Comparison of ENCODE assay signal across 33 mouse cellular contexts in genomic region chr15:68391737-68392136, GRCm38 (mm10).
DNase-seq lines count a peak whose midpoint lies in the region; ATAC-seq and TF ChIP-seq lines count a peak whose summit lies in the region.
"Had no signal": no experiment of that assay in that cellular context is flagged by ENCODE, and none has a peak within 500 bp of the region (broad histone marks: within the 10 kb centered on the region; RNA-seq: fewer than 3 reads in every experiment).

No protein-coding gene starts in this region.

- peaks cover 7% of the 10 kb centered on the region; the same call in 1 of the 2 replicates for H3K4me1 ChIP-seq in kidney, embryonic 16.5 days (ENCODE audit: insufficient read depth, low read length)
- H3K4me1 ChIP-seq in kidney, embryonic 14.5 days (ENCODE audit: control insufficient read depth, insufficient read depth, low read length) = no peaks in the 10 kb centered on the region
- no peaks in the 10 kb centered on the region for H3K4me1 ChIP-seq in lung, embryonic 15.5 days
- H3K4me1 ChIP-seq in intestine, postnatal 0 days (replicated peaks; ENCODE audit: control insufficient read depth, insufficient read depth, low read length) = no peaks in the 10 kb centered on the region
- H3K4me1 ChIP-seq: embryonic facial prominence, embryonic 12.5 days; forebrain, embryonic 10.5 days; forebrain, embryonic 15.5 days; midbrain, embryonic 13.5 days; neural tube, embryonic 13.5 days had no signal

- 39% methylated on average over 1 of the region's 1 CpGs for WGBS in kidney, embryonic 16.5 days
- WGBS in kidney, embryonic 14.5 days = 41% methylated on average over 1 of the region's 1 CpGs
- WGBS in lung, embryonic 15.5 days = 41% methylated on average over 1 of the region's 1 CpGs
- 36% methylated on average over 1 of the region's 1 CpGs for WGBS in intestine, postnatal 0 days

- peak overlapping the region; percentile 15; the same call in 1 of the 2 replicates for H3K27ac ChIP-seq in kidney, embryonic 16.5 days (ENCODE audit: low read length)
- no peak overlapping the region for H3K27ac ChIP-seq in kidney, embryonic 14.5 days (ENCODE audit: low read depth, low read length)
- H3K27ac ChIP-seq in lung, embryonic 15.5 days = peak overlapping the region; percentile 77
- H3K27ac ChIP-seq in intestine, postnatal 0 days (ENCODE audit: low read depth, low read length) = no peak overlapping the region
- H3K27ac ChIP-seq: embryonic facial prominence, embryonic 12.5 days; forebrain, embryonic 10.5 days; forebrain, embryonic 15.5 days; gastrocnemius, adult 2 months; heart, adult 2 months; heart, embryonic 13.5 days; hindbrain, embryonic 14.5 days; liver, embryonic 14.5 days; macrophage; midbrain, embryonic 13.5 days; neural tube, embryonic 13.5 days had no signal

- H3K4me2 ChIP-seq in kidney, embryonic 16.5 days (replicated peaks; ENCODE audit: low read depth, low read length) = no peak overlapping the region
- no peak overlapping the region for H3K4me2 ChIP-seq in kidney, embryonic 14.5 days (replicated peaks; ENCODE audit: low read depth, low read length)
- no peak overlapping the region for H3K4me2 ChIP-seq in lung, embryonic 15.5 days
- H3K4me2 ChIP-seq in intestine, postnatal 0 days (replicated peaks; ENCODE audit: low read depth) = no peak overlapping the region
- H3K4me2 ChIP-seq: embryonic facial prominence, embryonic 12.5 days; forebrain, embryonic 15.5 days; heart, embryonic 13.5 days; hindbrain, embryonic 14.5 days; midbrain, embryonic 13.5 days; neural tube, embryonic 13.5 days had no signal

- H3K36me3 ChIP-seq in kidney, embryonic 16.5 days (ENCODE audit: insufficient read depth, low read length) = no peaks in the 10 kb centered on the region
- H3K36me3 ChIP-seq in kidney, embryonic 14.5 days (ENCODE audit: control insufficient read depth, insufficient read depth, low read length) = no peaks in the 10 kb centered on the region
- no peaks in the 10 kb centered on the region for H3K36me3 ChIP-seq in lung, embryonic 15.5 days
- no peaks in the 10 kb centered on the region for H3K36me3 ChIP-seq in intestine, postnatal 0 days (ENCODE audit: control insufficient read depth, insufficient read depth)
- H3K36me3 ChIP-seq: embryonic facial prominence, embryonic 12.5 days; forebrain, embryonic 10.5 days; forebrain, embryonic 15.5 days; heart, embryonic 13.5 days; midbrain, embryonic 13.5 days; neural tube, embryonic 13.5 days had no signal

- TF ChIP-seq CTCF in intestine, postnatal 0 days (IDR thresholded peaks at IDR 0.05; ENCODE audit: low read depth) = no peak

- H3K27me3 ChIP-seq in kidney, embryonic 16.5 days (ENCODE audit: insufficient read depth, low read length) = no peaks in the 10 kb centered on the region
- no peaks in the 10 kb centered on the region for H3K27me3 ChIP-seq in kidney, embryonic 14.5 days (ENCODE audit: control insufficient read depth, insufficient read depth, low read length)
- H3K27me3 ChIP-seq in lung, embryonic 15.5 days = no peaks in the 10 kb centered on the region
- no peaks in the 10 kb centered on the region for H3K27me3 ChIP-seq in intestine, postnatal 0 days (replicated peaks; ENCODE audit: control insufficient read depth, insufficient read depth, low read length)
- H3K27me3 ChIP-seq: embryonic facial prominence, embryonic 12.5 days; forebrain, embryonic 15.5 days; heart, embryonic 13.5 days; midbrain, embryonic 13.5 days; neural tube, embryonic 13.5 days had no signal

- no peak overlapping the region for H3K4me3 ChIP-seq in kidney, embryonic 16.5 days (ENCODE audit: low read length)
- H3K4me3 ChIP-seq in kidney, embryonic 14.5 days (ENCODE audit: low read length) = no peak overlapping the region
- H3K4me3 ChIP-seq in lung, embryonic 15.5 days = no peak overlapping the region
- no peak overlapping the region for H3K4me3 ChIP-seq in intestine, postnatal 0 days (ENCODE audit: low read depth, low read length)
- H3K4me3 ChIP-seq: embryonic facial prominence, embryonic 12.5 days; forebrain, embryonic 10.5 days; forebrain, embryonic 15.5 days; gastrocnemius, adult 2 months; heart, adult 2 months; heart, embryonic 13.5 days; midbrain, embryonic 13.5 days; neural tube, embryonic 13.5 days had no signal

- no peaks in the 10 kb centered on the region for H3K9me3 ChIP-seq in kidney, embryonic 16.5 days (ENCODE audit: low read length)
- no peaks in the 10 kb centered on the region for H3K9me3 ChIP-seq in kidney, embryonic 14.5 days (ENCODE audit: control insufficient read depth, low read length)
- H3K9me3 ChIP-seq in lung, embryonic 15.5 days = no peaks in the 10 kb centered on the region
- H3K9me3 ChIP-seq in intestine, postnatal 0 days (ENCODE audit: control insufficient read depth) = no peaks in the 10 kb centered on the region
- H3K9me3 ChIP-seq: embryonic facial prominence, embryonic 12.5 days; forebrain, embryonic 10.5 days; forebrain, embryonic 15.5 days; heart, embryonic 13.5 days; midbrain, embryonic 13.5 days; neural tube, embryonic 13.5 days had no signal

- ATAC-seq in kidney, embryonic 16.5 days (ENCODE audit: low FRiP score, low TSS enrichment) = peak; percentile 74; the same call in 1 of the 2 replicates
- ATAC-seq in kidney, embryonic 14.5 days (ENCODE audit: low FRiP score, low TSS enrichment) = no peak
- ATAC-seq in lung, embryonic 15.5 days (ENCODE audit: borderline replicate concordance, extremely low read depth, low FRiP score, low TSS enrichment) = peak; percentile 64
- no peak for ATAC-seq in intestine, postnatal 0 days
- ATAC-seq: activated CD4-positive, CD25-positive, alpha-beta regulatory T cell, adult 4 months; CD4-positive, CD25-positive, alpha-beta regulatory T cell, adult 4 months; forebrain, embryonic 15.5 days; midbrain, embryonic 13.5 days had no signal

- no peak overlapping the region for H3K9ac ChIP-seq in kidney, embryonic 16.5 days (replicated peaks; ENCODE audit: low read length)
- no peak overlapping the region for H3K9ac ChIP-seq in kidney, embryonic 14.5 days (ENCODE audit: low read depth, low read length)
- H3K9ac ChIP-seq in lung, embryonic 15.5 days = no peak overlapping the region
- H3K9ac ChIP-seq in intestine, postnatal 0 days (ENCODE audit: low read depth, low read length) = no peak overlapping the region
- H3K9ac ChIP-seq: embryonic facial prominence, embryonic 12.5 days; forebrain, embryonic 15.5 days; heart, embryonic 13.5 days; hindbrain, embryonic 14.5 days; liver, embryonic 14.5 days; midbrain, embryonic 13.5 days; neural tube, embryonic 13.5 days had no signal

- peak; percentile 33 for DNase-seq in Muller cell, postnatal 12 days (ENCODE audit: inconsistent ontology term)
- peak; percentile 32 for DNase-seq in lung, postnatal 36 days
- no peak for DNase-seq in frontal cortex, postnatal 36 days (ENCODE audit: low spot score in 2 of 2)
- DNase-seq: adrenal gland, postnatal 10 days; cerebellum, adult 11 months; cerebellum, adult 9-10 months; cerebellum, postnatal 36 days; embryo, embryonic 11 days; gastrocnemius, adult 2 months; gastrocnemius, postnatal 36 days; heart, adult 2 months; heart, postnatal 10 days; kidney, adult 11 months; layer of hippocampus, adult 9-11 months; liver; right cerebral cortex, adult 18-20 months; spleen, adult 18-20 months; thymus, postnatal 14 days had no signal

Comparison
In these comparisons a context has a peak if more than half of its experiments do, and no peak if none do; other contexts are left out.
1. ATAC-seq: peak in kidney, embryonic 16.5 days (single experiment) and lung, embryonic 15.5 days (single experiment); none in kidney, embryonic 14.5 days (single experiment) and intestine, postnatal 0 days (single experiment).
2. H3K27ac ChIP-seq: peak in kidney, embryonic 16.5 days (single experiment) and lung, embryonic 15.5 days (single experiment); none in kidney, embryonic 14.5 days (single experiment) and intestine, postnatal 0 days (single experiment).
3. DNase-seq: peak in Muller cell, postnatal 12 days (single experiment) and lung, postnatal 36 days (single experiment); none in frontal cortex, postnatal 36 days (0 of 2).